Mouse (Mus musculus): ENCODE results near the gene Trmt10a. TPM values are rescaled to one million over a fixed set of nuclear protein-coding genes. Genes with fewer than 3 reads are reported as not detected.

Trmt10a gene
- 15.7 and 15.8 TPM in 2 replicates for polyA plus RNA-seq (2014; fragmentation: Nextera tagmentation; extraction: Ambion mirVana)

DNA sequence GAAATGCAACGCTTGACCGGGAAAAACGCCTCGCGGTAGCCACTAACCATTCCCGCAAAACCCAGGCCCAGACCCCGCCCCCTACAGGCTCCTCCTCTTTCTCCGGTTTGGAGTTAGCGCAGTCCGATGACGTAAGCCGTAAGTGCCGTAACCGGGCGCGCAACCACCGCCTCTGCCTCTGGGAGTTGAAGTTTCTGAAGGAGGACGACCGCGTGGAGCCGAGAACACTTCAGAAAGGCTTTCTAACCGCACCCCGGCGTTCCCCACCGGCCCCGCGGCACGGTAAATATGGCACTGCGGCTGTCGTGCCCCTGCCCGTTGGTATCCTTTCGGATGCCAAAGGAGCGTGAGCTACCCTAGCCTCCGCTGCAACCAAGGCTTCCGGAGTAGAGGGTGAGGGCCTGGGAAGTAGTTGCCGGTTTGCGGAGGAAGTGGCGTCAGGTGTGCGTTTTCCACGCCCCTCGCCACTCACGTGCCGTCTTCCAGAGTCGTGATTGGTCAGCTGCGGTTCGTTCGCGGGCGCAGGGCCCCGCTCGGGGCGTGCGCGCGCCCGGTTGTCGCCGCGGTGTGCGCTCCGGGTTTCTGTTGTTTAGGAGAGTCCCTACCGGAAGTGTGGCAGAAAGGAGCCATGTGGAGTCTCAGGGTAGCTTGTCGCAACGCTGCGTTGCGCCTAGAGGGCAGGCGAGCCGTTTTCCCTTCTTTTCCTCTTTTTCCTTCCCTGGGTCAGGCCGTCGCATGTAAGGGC, at the start of gene Trmt10a:
Gene Trmt10a, plus strand, starts transcription at position 134 of the 745 bp plus-strand sequence.
- Histone ChIP-seq H3K9ac (ENCODE audit: low read depth, low read length) (peak within 1 kb of the TSS; percentile 82), H3K27ac (ENCODE audit: low read depth, low read length) (peak within 1 kb of the TSS; percentile 100), H3K9me3 (ENCODE audit: control insufficient read depth, low read length) (no peaks in the 10 kb centered on the region), H3K27me3 (ENCODE audit: control insufficient read depth, insufficient read depth, low read length) (no peaks in the 10 kb centered on the region), H3K4me1 (ENCODE audit: control insufficient read depth, insufficient read depth, low read length) (0 out of 2 replicates have a peak, but pooled peaks cover 2% of the 10 kb centered on the region), H3K4me2 (replicated peaks; ENCODE audit: low read depth, low read length) (peak within 1 kb of the TSS; percentile 62), H3K36me3 (ENCODE audit: control insufficient read depth, insufficient read depth, low read length) (no peaks in the 10 kb centered on the region), H3K4me3 (ENCODE audit: low read length) (peak within 1 kb of the TSS; percentile 61)
- under 1% methylated on average over 70 of the region's 70 CpGs for WGBS
- ATAC-seq (ENCODE audit: low FRiP score, low TSS enrichment), result peak; percentile 98

DNA sequence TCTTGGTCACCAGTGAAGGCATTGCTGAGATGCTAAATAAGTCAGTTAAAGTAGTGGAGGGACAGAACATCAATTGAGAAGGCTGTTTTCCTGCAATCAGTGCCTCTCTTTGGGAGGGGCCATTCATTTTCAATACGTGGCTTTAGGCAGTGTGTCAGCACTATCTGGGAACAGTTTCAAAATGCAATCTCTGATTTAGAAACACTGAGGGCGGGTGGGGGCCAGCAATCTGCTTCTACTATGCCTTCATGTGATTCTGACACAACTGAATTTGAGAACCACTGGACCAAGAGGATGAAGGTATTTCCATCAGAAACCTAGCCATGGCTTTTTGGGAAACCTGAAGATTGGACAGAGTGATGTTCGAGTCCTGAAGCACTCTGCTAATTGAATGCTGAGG, 47.9 kb upstream of the Trmt10a start:
- WGBS, result 79% methylated on average over 3 of the region's 3 CpGs
- H3K27ac ChIP-seq (ENCODE audit: low read depth, low read length), result no peak overlapping the region
- H3K4me1 ChIP-seq (ENCODE audit: control insufficient read depth, insufficient read depth, low read length), result 0 out of 2 replicates have a peak, but pooled peaks cover 3% of the 10 kb centered on the region
- no peak for ATAC-seq (ENCODE audit: low FRiP score, low TSS enrichment)
- H3K9me3 ChIP-seq (ENCODE audit: control insufficient read depth, low read length), result no peaks in the 10 kb centered on the region
- H3K4me2 ChIP-seq (replicated peaks; ENCODE audit: low read depth, low read length), result no peak overlapping the region
- no peaks in the 10 kb centered on the region for H3K27me3 ChIP-seq (ENCODE audit: control insufficient read depth, insufficient read depth, low read length)
- no peak overlapping the region for H3K9ac ChIP-seq (ENCODE audit: low read depth, low read length)
- no peaks in the 10 kb centered on the region for H3K36me3 ChIP-seq (ENCODE audit: control insufficient read depth, insufficient read depth, low read length)
- H3K4me3 ChIP-seq (ENCODE audit: low read length), result no peak overlapping the region

DNA sequence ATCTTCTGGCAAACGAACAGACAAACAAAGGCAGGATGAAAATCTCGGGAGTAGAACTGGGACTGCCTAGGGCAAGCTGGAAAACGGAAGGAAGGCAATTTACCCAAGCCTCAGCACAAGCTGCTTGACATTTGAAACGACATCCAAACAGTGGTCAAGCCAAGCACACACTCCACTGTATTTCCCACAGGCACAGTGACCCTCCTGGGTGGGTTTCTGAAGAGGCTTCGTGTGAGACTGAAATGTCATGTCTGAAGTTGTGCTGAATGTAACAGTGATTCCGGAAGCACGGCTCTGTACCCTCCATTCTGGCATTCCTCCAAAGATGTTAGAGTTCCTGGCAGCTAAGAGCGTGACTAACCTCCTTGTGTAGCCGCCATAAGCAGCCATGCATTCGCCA, 47.5 kb upstream of the Trmt10a start:
- no peak overlapping the region for H3K4me2 ChIP-seq (replicated peaks; ENCODE audit: low read depth, low read length)
- H3K27me3 ChIP-seq (ENCODE audit: control insufficient read depth, insufficient read depth, low read length), result no peaks in the 10 kb centered on the region
- H3K9ac ChIP-seq (ENCODE audit: low read depth, low read length), result no peak overlapping the region
- WGBS, result 62% methylated on average over 10 of the region's 10 CpGs
- H3K9me3 ChIP-seq (ENCODE audit: control insufficient read depth, low read length), result no peaks in the 10 kb centered on the region
- 0 out of 2 replicates have a peak, but pooled peaks cover 3% of the 10 kb centered on the region for H3K4me1 ChIP-seq (ENCODE audit: control insufficient read depth, insufficient read depth, low read length)
- H3K27ac ChIP-seq (ENCODE audit: low read depth, low read length), result no peak overlapping the region
- ATAC-seq (ENCODE audit: low FRiP score, low TSS enrichment), result peak; percentile 67; the same call in 1 of the 2 replicates
- no peak overlapping the region for H3K4me3 ChIP-seq (ENCODE audit: low read length)
- H3K36me3 ChIP-seq (ENCODE audit: control insufficient read depth, insufficient read depth, low read length), result no peaks in the 10 kb centered on the region

- Histone ChIP-seq H3K4me3 (ENCODE audit: low read length) (no peak overlapping the region), H3K27me3 (ENCODE audit: control insufficient read depth, insufficient read depth, low read length) (no peaks in the 10 kb centered on the region), H3K27ac (ENCODE audit: low read depth, low read length) (no peak overlapping the region), H3K9ac (ENCODE audit: low read depth, low read length) (no peak overlapping the region), H3K9me3 (ENCODE audit: control insufficient read depth, low read length) (no peaks in the 10 kb centered on the region), H3K4me2 (replicated peaks; ENCODE audit: low read depth, low read length) (no peak overlapping the region), H3K4me1 (ENCODE audit: control insufficient read depth, insufficient read depth, low read length) (0 out of 2 replicates have a peak, but pooled peaks cover 3% of the 10 kb centered on the region), H3K36me3 (ENCODE audit: control insufficient read depth, insufficient read depth, low read length) (no peaks in the 10 kb centered on the region)
- ATAC-seq (ENCODE audit: low FRiP score, low TSS enrichment), result no peak
- WGBS, result 86% methylated on average over 19 of the region's 19 CpGs
Observed at GRCm38 (mm10) chr3:138096263-138097028, 46.8 kb upstream of the Trmt10a start.

- Histone ChIP-seq H3K4me2 (replicated peaks; ENCODE audit: low read depth, low read length) (no peak overlapping the region), H3K36me3 (ENCODE audit: control insufficient read depth, insufficient read depth, low read length) (no peaks in the 10 kb centered on the region), H3K27me3 (ENCODE audit: control insufficient read depth, insufficient read depth, low read length) (no peaks in the 10 kb centered on the region), H3K9me3 (ENCODE audit: control insufficient read depth, low read length) (no peaks in the 10 kb centered on the region), H3K4me1 (ENCODE audit: control insufficient read depth, insufficient read depth, low read length) (0 out of 2 replicates have a peak, but pooled peaks cover 3% of the 10 kb centered on the region), H3K4me3 (ENCODE audit: low read length) (no peak overlapping the region), H3K9ac (ENCODE audit: low read depth, low read length) (no peak overlapping the region), H3K27ac (ENCODE audit: low read depth, low read length) (no peak overlapping the region)
- ATAC-seq (ENCODE audit: low FRiP score, low TSS enrichment), result peak; percentile 77
- WGBS, result 62% methylated on average over 1 of the region's 1 CpGs
Observed at GRCm38 (mm10) chr3:138097718-138098117, 45.5 kb upstream of the Trmt10a start.

- no peak overlapping the region for H3K9ac ChIP-seq (ENCODE audit: low read depth, low read length)
- no peak overlapping the region for H3K27ac ChIP-seq (ENCODE audit: low read depth, low read length)
- 94% methylated on average over 4 of the region's 4 CpGs for WGBS
- no peaks in the 10 kb centered on the region for H3K4me1 ChIP-seq (ENCODE audit: control insufficient read depth, insufficient read depth, low read length)
- H3K4me3 ChIP-seq (ENCODE audit: low read length), result no peak overlapping the region
- no peaks in the 10 kb centered on the region for H3K9me3 ChIP-seq (ENCODE audit: control insufficient read depth, low read length)
- no peak for ATAC-seq (ENCODE audit: low FRiP score, low TSS enrichment)
- H3K27me3 ChIP-seq (ENCODE audit: control insufficient read depth, insufficient read depth, low read length), result no peaks in the 10 kb centered on the region
- no peaks in the 10 kb centered on the region for H3K36me3 ChIP-seq (ENCODE audit: control insufficient read depth, insufficient read depth, low read length)
- no peak overlapping the region for H3K4me2 ChIP-seq (replicated peaks; ENCODE audit: low read depth, low read length)
Observed at GRCm38 (mm10) chr3:138101936-138102335, 41.3 kb upstream of the Trmt10a start.

DNA sequence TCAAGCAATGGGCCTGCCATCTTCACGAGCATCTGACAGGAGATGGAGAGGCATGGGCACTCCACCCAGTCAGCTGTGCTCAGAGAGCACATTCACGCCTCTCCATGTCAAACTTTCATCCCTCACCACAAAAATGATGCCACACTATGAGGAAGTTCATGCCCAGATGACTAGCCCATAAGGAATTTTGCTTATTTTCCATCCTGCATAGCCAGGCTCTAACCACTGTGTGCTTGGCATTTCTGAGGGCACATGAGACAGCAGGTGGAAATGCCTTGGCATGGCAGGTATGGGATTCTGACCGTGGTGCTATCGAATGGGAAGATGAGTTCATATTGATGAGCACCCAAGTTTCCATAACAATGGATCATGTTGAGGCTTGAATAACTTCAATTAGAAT, 39.6 kb upstream of the Trmt10a start:
- H3K9me3 ChIP-seq (ENCODE audit: control insufficient read depth, low read length), result no peaks in the 10 kb centered on the region
- 92% methylated on average over 4 of the region's 4 CpGs for WGBS
- H3K27ac ChIP-seq (ENCODE audit: low read depth, low read length), result no peak overlapping the region
- H3K4me2 ChIP-seq (replicated peaks; ENCODE audit: low read depth, low read length), result no peak overlapping the region
- no peak overlapping the region for H3K4me3 ChIP-seq (ENCODE audit: low read length)
- ATAC-seq (ENCODE audit: low FRiP score, low TSS enrichment), result no peak
- H3K27me3 ChIP-seq (ENCODE audit: control insufficient read depth, insufficient read depth, low read length), result no peaks in the 10 kb centered on the region
- no peak overlapping the region for H3K9ac ChIP-seq (ENCODE audit: low read depth, low read length)
- H3K36me3 ChIP-seq (ENCODE audit: control insufficient read depth, insufficient read depth, low read length), result no peaks in the 10 kb centered on the region
- H3K4me1 ChIP-seq (ENCODE audit: control insufficient read depth, insufficient read depth, low read length), result no peaks in the 10 kb centered on the region

DNA sequence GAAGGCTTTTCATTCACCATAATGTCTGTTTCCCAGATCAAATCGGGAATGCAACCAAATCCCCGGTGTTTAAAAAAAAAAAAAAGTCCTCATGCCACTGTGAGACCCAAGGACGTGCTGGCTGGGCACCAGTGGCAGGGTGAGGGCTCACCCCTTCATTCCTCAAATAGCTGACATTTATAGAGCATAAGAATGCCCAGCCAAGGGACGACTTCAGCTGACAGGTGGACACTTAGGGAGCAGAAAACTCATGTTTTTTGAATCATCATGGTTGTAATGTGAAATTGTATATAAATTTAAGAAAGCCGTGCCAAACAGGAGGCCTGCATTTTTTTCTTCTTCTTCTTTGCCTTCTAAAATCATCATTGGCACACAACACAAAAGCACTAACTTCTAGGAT, 38.2 kb upstream of the Trmt10a start:
- no peak for ATAC-seq (ENCODE audit: low FRiP score, low TSS enrichment)
- Histone ChIP-seq H3K4me1 (ENCODE audit: control insufficient read depth, insufficient read depth, low read length) (no peaks in the 10 kb centered on the region), H3K27me3 (ENCODE audit: control insufficient read depth, insufficient read depth, low read length) (no peaks in the 10 kb centered on the region), H3K4me3 (ENCODE audit: low read length) (no peak overlapping the region), H3K36me3 (ENCODE audit: control insufficient read depth, insufficient read depth, low read length) (no peaks in the 10 kb centered on the region), H3K27ac (ENCODE audit: low read depth, low read length) (no peak overlapping the region), H3K9ac (ENCODE audit: low read depth, low read length) (no peak overlapping the region), H3K9me3 (ENCODE audit: control insufficient read depth, low read length) (no peaks in the 10 kb centered on the region), H3K4me2 (replicated peaks; ENCODE audit: low read depth, low read length) (no peak overlapping the region)
- WGBS, result 71% methylated on average over 5 of the region's 5 CpGs

- WGBS, result 90% methylated on average over 10 of the region's 10 CpGs
- Histone ChIP-seq H3K4me2 (replicated peaks; ENCODE audit: low read depth, low read length) (no peak overlapping the region), H3K4me1 (ENCODE audit: control insufficient read depth, insufficient read depth, low read length) (no peaks in the 10 kb centered on the region), H3K9ac (ENCODE audit: low read depth, low read length) (no peak overlapping the region), H3K36me3 (ENCODE audit: control insufficient read depth, insufficient read depth, low read length) (no peaks in the 10 kb centered on the region), H3K4me3 (ENCODE audit: low read length) (no peak overlapping the region), H3K9me3 (ENCODE audit: control insufficient read depth, low read length) (no peaks in the 10 kb centered on the region), H3K27ac (ENCODE audit: low read depth, low read length) (no peak overlapping the region), H3K27me3 (ENCODE audit: control insufficient read depth, insufficient read depth, low read length) (no peaks in the 10 kb centered on the region)
- no peak for ATAC-seq (ENCODE audit: low FRiP score, low TSS enrichment)
Observed at GRCm38 (mm10) chr3:138106887-138107286, 36.4 kb upstream of the Trmt10a start.

Data from kidney, embryonic 14.5 days (tissue).